Mouse (Mus musculus) myocyte (in vitro differentiated cells): ENCODE results near the gene Ptprr. TPM values are rescaled to one million over a fixed set of nuclear protein-coding genes. Genes with fewer than 3 reads are reported as not detected.

Experiments used
- H3K27me3 ChIP-seq: one replicate; pipeline ENCODE4 v1.6.1; 2011; ENCODE audit not compliant: control insufficient read depth, insufficient read depth, insufficient read length
- H3K36me3 ChIP-seq: one replicate; pipeline ENCODE4 v1.6.1; 2011; ENCODE audit not compliant: control insufficient read depth, insufficient read depth
- H3K4me2 ChIP-seq: one replicate; pipeline ENCODE4 v1.6.1; 2011; ENCODE audit warnings: low read depth, control low read depth
- H3K4me3 ChIP-seq: one replicate; pipeline ENCODE4 v1.5.1; 2011; ENCODE audit warnings: mild to moderate bottlenecking, control low read depth, moderate library complexity
- H3K79me2 ChIP-seq: one replicate; pipeline ENCODE4 v1.6.1; 2011; ENCODE audit not compliant: control insufficient read depth, insufficient read depth
- H3ac ChIP-seq: one replicate; pipeline ENCODE4 v1.6.1; 2011; ENCODE audit not compliant: control insufficient read depth, insufficient read length
- CEBPB ChIP-seq: IDR thresholded peaks from 2 replicates; pipeline ENCODE4 v1.6.1; 2011; ENCODE audit warnings: mild to moderate bottlenecking, moderate library complexity; ENCODE audit not compliant: poor library complexity, insufficient read depth, severe bottlenecking
- E2F4 ChIP-seq: IDR thresholded peaks from one replicate; pipeline ENCODE4 v1.6.1; 2011; ENCODE audit warnings: mild to moderate bottlenecking, control low read depth, moderate library complexity; ENCODE audit not compliant: insufficient read depth
- MAX ChIP-seq: IDR thresholded peaks from one replicate; pipeline ENCODE4 v1.6.1; 2011; ENCODE audit warnings: low read depth, mild to moderate bottlenecking, control low read depth
- MYOD1 ChIP-seq, 3 experiments: IDR thresholded peaks; one replicate each; pipeline ENCODE4 v1.6.1; 2011; ENCODE audit warnings: control low read depth in 2 of 3, low read depth in 2 of 3, mild to moderate bottlenecking in 2 of 3, moderate library complexity in 1 of 3; ENCODE audit not compliant: insufficient read length in 2 of 3, control insufficient read depth in 1 of 3
- MYOG ChIP-seq, 3 experiments: IDR thresholded peaks; one replicate each; pipeline ENCODE4 v1.6.1; 2011; ENCODE audit warnings: control low read depth in 2 of 3, low read depth in 2 of 3, mild to moderate bottlenecking in 2 of 3; ENCODE audit not compliant: insufficient read length in 2 of 3, control insufficient read depth in 1 of 3, insufficient read depth in 1 of 3
- POLR2A ChIP-seq: IDR thresholded peaks from one replicate; pipeline ENCODE4 v1.6.1; 2011; ENCODE audit warnings: low read depth, mild to moderate bottlenecking, control low read depth, moderate library complexity; ENCODE audit not compliant: insufficient read length
- POLR2AphosphoS2 ChIP-seq: IDR thresholded peaks from one replicate; pipeline ENCODE4 v1.6.1; 2011; ENCODE audit warnings: low read depth, control low read depth; ENCODE audit not compliant: insufficient read length
- REST ChIP-seq: IDR thresholded peaks from one replicate; pipeline ENCODE4 v1.6.1; 2011; ENCODE audit warnings: mild to moderate bottlenecking, control low read depth, moderate library complexity; ENCODE audit not compliant: insufficient read depth, insufficient read length
- SRF ChIP-seq: IDR thresholded peaks from one replicate; pipeline ENCODE4 v1.6.1; 2011; ENCODE audit warnings: low read depth; ENCODE audit not compliant: control insufficient read depth, insufficient read length
- TCF12 ChIP-seq: IDR thresholded peaks from one replicate; pipeline ENCODE4 v1.6.1; 2011; ENCODE audit warnings: mild to moderate bottlenecking, control low read depth; ENCODE audit not compliant: poor library complexity, insufficient read depth, severe bottlenecking
- TCF3 ChIP-seq: IDR thresholded peaks from one replicate; pipeline ENCODE4 v1.6.1; 2011; ENCODE audit warnings: low read depth, control low read depth; ENCODE audit not compliant: insufficient read length
- USF1 ChIP-seq: IDR thresholded peaks from one replicate; pipeline ENCODE4 v1.6.1; 2011; ENCODE audit warnings: low read depth, mild to moderate bottlenecking, control low read depth, moderate library complexity
- polyA plus RNA-seq: library from polyadenylated mRNA; unstranded; fragments of >200 nt; fragmentation: generic; extraction: Trizol; gene quantifications from one replicate; pipeline ENCODE4 v1.2.1, GENCODE M21; 2012; ENCODE audit warnings: missing spikeins

Gene Ptprr
- polyA plus RNA-seq, 1 experiment = 0.11 TPM

- TF ChIP-seq E2F4 (no peak), MYOG (IDR thresholded peaks at IDR 0.05; ENCODE audit: control insufficient read depth in 1 of 3, insufficient read depth in 1 of 3, insufficient read length in 2 of 3, low read depth in 2 of 3) (no peak), MAX (no peak), TCF3 (no peak), POLR2AphosphoS2 (no peak), USF1 (no peak), REST (no peak), CEBPB (no peak), MYOD1 (IDR thresholded peaks at IDR 0.05; ENCODE audit: control insufficient read depth in 1 of 3, insufficient read length in 2 of 3, low read depth in 2 of 3) (no peak)
- Histone ChIP-seq H3K4me2 (no peak overlapping the region), H3K36me3 (no peaks in the 10 kb centered on the region), H3K79me2 (no peaks in the 10 kb centered on the region), H3ac (no peak overlapping the region), H3K4me3 (no peak overlapping the region), H3K27me3 (no peaks in the 10 kb centered on the region)
Observed at GRCm38 (mm10) chr10:116253972-116254371, 236.0 kb downstream of the Ptprr start.

- Histone ChIP-seq H3K4me3 (no peak overlapping the region), H3ac (no peak overlapping the region), H3K79me2 (no peaks in the 10 kb centered on the region), H3K27me3 (no peaks in the 10 kb centered on the region), H3K36me3 (no peaks in the 10 kb centered on the region), H3K4me2 (no peak overlapping the region)
- TF ChIP-seq TCF12 = no peak
- TF ChIP-seq USF1 = peak; percentile 63
- no peak for TF ChIP-seq REST
Observed at GRCm38 (mm10) chr10:116259298-116259697, 241.3 kb downstream of the Ptprr start.

GRCm38 (mm10) chr10:116260658-116261433 lies 242.8 kb downstream of the Ptprr start:
- Histone ChIP-seq H3K4me3 (peak overlapping the region; percentile 0), H3K79me2 (no peaks in the 10 kb centered on the region), H3ac (no peak overlapping the region), H3K36me3 (no peaks in the 10 kb centered on the region), H3K4me2 (peak overlapping the region; percentile 84), H3K27me3 (no peaks in the 10 kb centered on the region)
- TF ChIP-seq REST (no peak), CEBPB (no peak)

DNA sequence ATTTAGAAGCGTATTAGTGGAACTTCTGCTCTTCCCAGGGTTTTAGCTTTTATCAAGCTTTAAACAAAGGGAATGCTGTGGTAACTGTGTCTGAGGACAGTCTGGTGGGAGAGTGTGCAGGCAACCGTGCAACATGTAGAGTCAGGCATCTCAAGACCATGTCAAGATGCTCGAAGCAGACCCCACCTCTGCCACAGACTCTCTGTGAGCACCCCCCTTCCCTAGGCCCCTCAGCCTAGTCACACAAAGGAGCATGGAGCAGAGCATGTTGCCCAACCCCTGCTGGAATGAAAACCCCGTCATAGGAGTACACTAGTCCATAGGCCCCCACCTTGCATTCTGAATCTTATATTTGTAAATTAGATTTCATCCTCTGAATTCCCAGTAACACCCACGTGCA lies 243.5 kb downstream of the Ptprr start:
- Histone ChIP-seq H3K4me2 (peak overlapping the region; percentile 84), H3K79me2 (no peaks in the 10 kb centered on the region), H3K27me3 (no peaks in the 10 kb centered on the region), H3ac (no peak overlapping the region), H3K4me3 (peak overlapping the region; percentile 0), H3K36me3 (no peaks in the 10 kb centered on the region)
- TF ChIP-seq MYOD1 (IDR thresholded peaks at IDR 0.05; ENCODE audit: control insufficient read depth in 1 of 3, insufficient read length in 2 of 3, low read depth in 2 of 3) (no peak), POLR2AphosphoS2 (no peak), SRF (no peak), POLR2A (no peak), TCF12 (no peak), MAX (no peak), E2F4 (no peak), REST (no peak), TCF3 (no peak), MYOG (IDR thresholded peaks at IDR 0.05; ENCODE audit: control insufficient read depth in 1 of 3, insufficient read depth in 1 of 3, insufficient read length in 2 of 3, low read depth in 2 of 3) (no peak), USF1 (no peak), CEBPB (no peak)

- no peak overlapping the region for H3ac ChIP-seq
- H3K36me3 ChIP-seq = no peaks in the 10 kb centered on the region
- TF ChIP-seq POLR2AphosphoS2 = no peak
- no peak for TF ChIP-seq MYOD1 (IDR thresholded peaks at IDR 0.05; ENCODE audit: control insufficient read depth in 1 of 3, insufficient read length in 2 of 3, low read depth in 2 of 3)
- TF ChIP-seq REST = no peak
- no peak for TF ChIP-seq USF1
- no peak for TF ChIP-seq SRF
- no peak for TF ChIP-seq CEBPB
- no peak for TF ChIP-seq MAX
- TF ChIP-seq POLR2A = no peak
- no peak for TF ChIP-seq E2F4
- TF ChIP-seq TCF3 = no peak
- no peak for TF ChIP-seq TCF12
- no peak for TF ChIP-seq MYOG (IDR thresholded peaks at IDR 0.05; ENCODE audit: control insufficient read depth in 1 of 3, insufficient read depth in 1 of 3, insufficient read length in 2 of 3, low read depth in 2 of 3)
- H3K4me3 ChIP-seq = no peak overlapping the region
- no peak overlapping the region for H3K4me2 ChIP-seq
- H3K27me3 ChIP-seq = no peaks in the 10 kb centered on the region
- no peaks in the 10 kb centered on the region for H3K79me2 ChIP-seq
Observed at GRCm38 (mm10) chr10:116264521-116264920, 246.5 kb downstream of the Ptprr start.
